Mouse (Mus musculus): ENCODE measurements around the gene Wbp1l.

DNA sequence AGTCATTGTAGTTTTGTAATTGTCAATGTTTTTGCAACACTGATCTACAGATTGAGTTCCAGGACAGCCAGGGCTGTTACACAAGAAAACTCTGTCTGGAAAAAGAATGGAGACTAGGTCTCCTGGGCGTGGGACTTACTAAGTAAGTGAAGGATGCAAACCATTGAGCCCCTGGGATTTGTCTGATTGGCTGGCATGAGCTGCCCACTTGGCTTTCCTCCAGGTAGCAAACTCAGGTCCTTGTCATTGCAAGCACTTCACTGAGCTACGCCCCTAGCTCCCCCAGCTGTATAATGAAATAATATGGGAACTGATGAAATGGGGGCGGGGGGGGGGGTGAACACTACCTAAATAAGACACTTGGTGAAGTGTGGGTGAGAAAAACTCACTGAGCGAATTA lies 94.3 kb downstream of the Wbp1l start:
- TF ChIP-seq CTCF (IDR thresholded peaks at IDR 0.05; ENCODE audit: extremely low read depth, insufficient read depth, insufficient read length, insufficient replicate concordance), result no peak
- TF ChIP-seq POLR2A (IDR thresholded peaks at IDR 0.05; ENCODE audit: low read depth, low read length), result no peak

Measured in spleen, adult 2 months (tissue).